Mouse (Mus musculus) MEL-GATA-1-ER (cell line): ENCODE results near the gene Clasp1.

Source experiments
- DNase-seq: peaks from one replicate; pipeline ENCODE4 v3.0.0-alpha.2; 2012; ENCODE audit warnings: low read depth; ENCODE audit errors: extremely low read depth

The Clasp1 gene

GRCm38 (mm10) chr1:118402966-118403365 lies 14.1 kb downstream of the Clasp1 start:
- DNase-seq: no peak

GRCm38 (mm10) chr1:118403440-118403839 lies 14.6 kb downstream of the Clasp1 start:
- no peak for DNase-seq

GRCm38 (mm10) chr1:118407586-118408250 lies 18.9 kb downstream of the Clasp1 start:
- no peak for DNase-seq

GRCm38 (mm10) chr1:118409249-118409648 lies 20.4 kb downstream of the Clasp1 start:
- no peak for DNase-seq

GRCm38 (mm10) chr1:118410824-118411223 lies 22.0 kb downstream of the Clasp1 start:
- no peak for DNase-seq

GRCm38 (mm10) chr1:118413169-118413568 lies 24.3 kb downstream of the Clasp1 start:
- DNase-seq: no peak

GRCm38 (mm10) chr1:118417047-118417730 lies 28.3 kb downstream of the Clasp1 start:
- no peak for DNase-seq

- no peak for DNase-seq
These were observed 30.5 kb downstream of the Clasp1 start for GRCm38 (mm10) chr1:118419399-118419798.

GRCm38 (mm10) chr1:118421149-118421548 lies 32.3 kb downstream of the Clasp1 start:
- no peak for DNase-seq

GRCm38 (mm10) chr1:118422812-118423211 lies 34.0 kb downstream of the Clasp1 start:
- no peak for DNase-seq

GRCm38 (mm10) chr1:118425982-118426381 lies 37.1 kb downstream of the Clasp1 start:
- no peak for DNase-seq

- DNase-seq: no peak
These were observed 39.7 kb downstream of the Clasp1 start for GRCm38 (mm10) chr1:118428354-118429084.

GRCm38 (mm10) chr1:118431548-118431947 lies 42.7 kb downstream of the Clasp1 start:
- DNase-seq: no peak

- no peak for DNase-seq
These were observed 46.2 kb downstream of the Clasp1 start for GRCm38 (mm10) chr1:118435001-118435473.

GRCm38 (mm10) chr1:118437856-118438255 lies 49.0 kb downstream of the Clasp1 start:
- no peak for DNase-seq

GRCm38 (mm10) chr1:118438332-118438731 lies 49.5 kb downstream of the Clasp1 start:
- no peak for DNase-seq

- DNase-seq: no peak
These were observed 51.7 kb downstream of the Clasp1 start for GRCm38 (mm10) chr1:118440547-118440946.

- DNase-seq: no peak
These were observed 55.6 kb downstream of the Clasp1 start for GRCm38 (mm10) chr1:118444420-118444819.

- DNase-seq: no peak
These were observed 56.1 kb downstream of the Clasp1 start for GRCm38 (mm10) chr1:118444988-118445387.

- no peak for DNase-seq
These were observed 56.6 kb downstream of the Clasp1 start for GRCm38 (mm10) chr1:118445441-118445840.

- DNase-seq: no peak
These were observed 57.1 kb downstream of the Clasp1 start for GRCm38 (mm10) chr1:118446006-118446405.

- DNase-seq: no peak
These were observed 58.3 kb downstream of the Clasp1 start for GRCm38 (mm10) chr1:118447131-118447530.
